Mouse (Mus musculus): ENCODE data around the gene Gm26602. TPM values are rescaled to one million over a fixed set of nuclear protein-coding genes. Genes with fewer than 3 reads are reported as not detected.
"Not testable (repeated sequence)": the region's sequence is repeated elsewhere in the genome, so short reads cannot be mapped to it uniquely, and the experiment has no call there.

Gene Gm26602
- total RNA-seq, 2 experiments from 2014 or later, result not detected

DNA sequence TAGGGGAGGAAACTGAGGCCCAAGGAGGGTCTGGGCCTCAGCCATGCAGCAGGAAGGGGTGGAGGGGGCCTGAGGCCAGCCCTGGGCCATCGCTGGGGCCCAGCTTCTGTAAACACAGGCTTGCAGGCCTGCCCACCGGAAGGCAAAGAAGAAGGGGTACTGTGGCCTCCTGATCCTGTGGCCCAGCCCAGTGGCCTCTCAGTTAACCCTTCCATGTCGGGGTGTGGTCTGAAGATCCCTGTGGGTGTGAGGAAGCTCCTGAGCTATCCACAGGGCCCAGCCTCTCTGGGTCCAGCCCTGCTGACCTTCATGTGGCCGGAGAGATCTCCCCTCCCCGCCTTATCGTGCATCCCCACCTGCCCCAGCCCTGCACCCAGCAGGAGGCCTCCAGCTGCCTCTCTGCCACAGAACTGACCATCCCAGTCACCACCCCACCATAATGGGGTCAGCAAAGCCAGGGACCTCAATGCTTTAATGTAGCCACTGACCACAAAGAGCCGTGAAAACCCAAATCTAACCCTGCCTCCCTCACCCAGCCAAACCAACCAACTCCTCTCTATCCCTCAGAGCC, 36.2 kb downstream of the Gm26602 start:
- intact Hi-C loops (cut with DNase I), result no loop called here
- no peak for DNase-seq

DNA sequence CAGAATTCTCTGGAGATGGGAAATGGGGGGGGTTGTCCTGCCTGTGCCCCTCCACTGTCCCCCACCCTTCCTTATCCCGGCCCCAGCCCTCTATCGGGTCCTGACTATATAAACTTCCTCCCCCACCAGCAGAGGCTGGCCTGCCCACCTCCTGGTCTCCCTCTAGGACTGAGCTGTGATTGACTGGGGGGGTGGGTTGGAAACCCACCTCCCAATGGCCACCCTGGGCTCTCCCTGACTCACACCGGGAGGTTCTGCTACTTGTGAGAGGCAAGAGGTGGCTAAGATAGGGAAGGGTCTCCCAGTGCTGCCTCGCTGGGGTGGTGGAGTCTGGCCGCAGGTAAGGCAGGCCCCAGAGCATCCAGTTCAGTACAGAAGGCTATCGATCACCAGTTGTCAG, 36.8 kb downstream of the Gm26602 start:
- DNase-seq, result no peak
- intact Hi-C loops (cut with DNase I), result no loop called here

DNA sequence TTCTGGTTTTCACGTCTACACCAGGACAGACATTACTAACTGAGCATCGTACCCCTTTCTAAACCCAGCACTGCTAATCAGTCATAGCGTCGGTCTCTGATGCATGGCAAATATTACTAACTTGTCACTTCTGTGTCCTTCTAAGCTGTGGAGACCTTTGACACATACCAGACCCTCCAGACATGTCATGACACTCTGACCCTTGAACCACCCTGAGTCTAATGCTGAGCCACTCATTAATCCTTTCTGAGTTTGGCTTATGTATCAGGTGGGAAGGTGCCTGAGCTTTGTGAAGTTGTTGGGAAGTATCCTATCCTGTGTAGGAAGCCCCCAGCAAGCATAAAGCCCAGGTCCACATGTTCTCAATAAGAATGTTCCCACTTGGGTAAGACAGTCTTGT, 39.2 kb downstream of the Gm26602 start:
- intact Hi-C loops (cut with DNase I), result no loop called here
- DNase-seq, result no peak

DNA sequence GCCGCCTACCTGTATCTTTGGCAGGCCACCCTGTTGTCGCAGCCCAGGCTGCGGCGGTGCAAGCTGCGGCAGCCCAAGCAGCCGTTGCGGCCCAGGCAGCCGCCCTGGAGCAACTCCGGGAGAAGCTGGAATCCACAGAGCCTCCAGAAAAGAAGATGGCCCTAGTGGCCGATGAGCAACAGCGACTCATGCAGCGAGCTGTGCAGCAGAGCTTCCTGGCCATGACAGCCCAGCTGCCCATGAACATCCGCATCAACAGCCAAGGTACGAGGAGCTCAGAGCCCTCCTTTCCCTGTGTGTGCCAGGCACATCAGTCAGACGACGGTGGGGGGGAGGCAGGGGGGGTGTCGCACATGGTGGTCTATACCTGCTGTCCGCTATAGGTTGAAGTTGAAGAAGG, 40.0 kb downstream of the Gm26602 start:
- no peak for DNase-seq
- intact Hi-C loops (cut with DNase I), result no loop called here

DNA sequence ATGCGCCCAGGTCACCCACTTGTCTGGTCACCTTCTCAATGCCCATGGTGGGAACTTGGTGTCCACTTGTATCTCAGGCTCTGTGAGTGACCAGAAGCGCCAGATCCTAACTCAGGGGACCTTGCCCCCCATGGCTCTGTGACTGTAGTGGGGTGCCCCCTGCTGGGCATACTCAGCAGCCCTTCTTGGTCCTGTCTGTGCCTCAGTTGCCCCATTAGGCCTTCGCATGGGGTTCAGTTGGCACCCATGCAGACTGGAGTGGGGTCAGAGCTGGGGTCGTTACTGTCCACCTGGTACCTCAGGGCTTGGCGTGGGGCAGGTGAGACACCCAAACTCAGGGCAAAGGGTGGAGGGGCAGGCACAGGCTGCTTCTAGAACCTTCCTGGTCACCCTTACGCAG, 43.3 kb downstream of the Gm26602 start:
- intact Hi-C loops (cut with DNase I), result no loop called here
- DNase-seq, result peak; percentile 44 to 52

DNA sequence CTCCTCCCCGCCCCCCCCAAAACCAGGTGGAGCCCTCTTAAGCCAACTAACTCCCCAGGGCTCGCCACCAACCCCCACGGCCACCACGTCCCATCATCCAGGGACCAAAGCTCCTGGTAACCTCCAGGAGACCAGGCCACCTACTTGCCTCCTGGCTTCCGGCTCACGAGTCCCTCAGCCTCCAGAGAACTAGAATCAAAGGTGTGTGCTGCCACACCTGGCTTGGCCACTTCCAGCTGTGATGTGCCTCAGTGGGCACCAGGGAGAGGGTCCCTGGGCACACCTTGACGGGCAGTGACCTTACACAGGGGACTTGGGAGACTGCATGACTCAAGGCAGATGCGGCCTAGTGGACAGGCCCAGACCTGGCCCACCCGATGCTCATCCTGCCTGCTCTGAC, 45.0 kb downstream of the Gm26602 start:
- DNase-seq, result no peak
- intact Hi-C loops (cut with DNase I), result loop anchor here (2.0 kb wide), 2 partner anchors 63 to 121 kb away; no protein-coding TSS in a partner anchor

DNA sequence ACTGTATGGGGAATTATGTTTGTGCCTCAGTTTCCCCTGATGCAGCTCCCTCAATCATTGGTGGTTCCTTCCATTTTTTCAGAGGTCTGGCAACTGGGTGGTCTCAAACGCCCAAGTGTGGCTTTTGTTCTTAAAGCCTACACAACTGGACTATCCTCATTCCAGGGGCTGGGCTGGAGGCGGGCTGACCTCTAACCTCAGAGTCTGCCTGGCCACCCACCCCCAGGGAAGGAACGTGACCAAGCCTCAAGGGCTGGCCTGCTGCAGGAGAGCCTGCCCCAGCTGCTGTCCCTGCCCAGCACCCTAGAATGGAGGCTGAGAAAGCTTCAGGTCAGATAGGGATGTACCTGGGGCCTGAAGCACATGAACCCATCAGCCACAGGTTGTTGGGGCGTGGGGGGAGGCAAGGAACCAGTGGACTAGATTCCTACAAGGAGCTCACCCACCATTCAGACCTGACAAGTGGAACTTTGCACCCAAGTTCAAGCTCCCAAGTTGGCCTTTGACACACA, 46.0 kb downstream of the Gm26602 start:
- intact Hi-C loops (cut with DNase I), result loop anchor here (2.0 kb wide), 2 partner anchors 64 to 122 kb away; no protein-coding TSS in a partner anchor

DNA sequence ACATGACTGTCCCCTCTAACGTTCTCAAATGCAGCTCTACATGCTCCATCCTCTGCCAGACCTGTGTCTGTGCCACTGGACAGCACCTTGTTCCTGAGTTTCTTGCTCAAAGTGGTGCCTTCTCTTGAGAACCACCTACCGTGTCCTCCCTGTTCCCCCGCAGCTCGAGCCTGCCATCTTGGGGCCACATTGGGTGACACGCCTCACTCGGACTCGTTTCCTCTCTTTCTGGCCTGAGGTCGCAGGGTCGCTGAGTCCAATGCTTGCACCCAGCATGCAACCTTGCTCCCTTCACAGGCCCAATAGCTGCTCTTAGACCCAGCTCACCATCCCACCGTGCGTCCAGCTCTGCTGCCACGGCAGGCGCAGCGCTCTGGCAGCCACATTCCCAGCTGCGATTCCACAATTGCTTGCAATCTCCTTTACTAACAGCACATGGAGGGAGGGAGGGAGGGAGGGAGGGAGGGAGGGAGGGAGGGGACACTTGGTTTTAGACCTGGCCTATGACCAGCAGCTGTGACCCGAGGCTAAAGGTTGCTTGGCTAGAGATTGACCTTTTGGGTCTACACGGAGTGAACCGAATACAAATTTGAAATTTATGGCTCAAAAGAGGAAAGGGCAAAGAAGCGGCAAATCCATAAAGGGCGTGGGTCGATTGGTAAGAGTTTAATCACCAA, 47.6 kb downstream of the Gm26602 start:
- peak; percentile 84 to 89 for DNase-seq
- intact Hi-C loops (cut with DNase I), result loop anchor here (1.0 kb wide), 1 partner anchor 33 kb away; no protein-coding TSS in a partner anchor

More for the DNA sequence above, 46.0 kb downstream of the Gm26602 start:
- DNase-seq, result no peak

DNA sequence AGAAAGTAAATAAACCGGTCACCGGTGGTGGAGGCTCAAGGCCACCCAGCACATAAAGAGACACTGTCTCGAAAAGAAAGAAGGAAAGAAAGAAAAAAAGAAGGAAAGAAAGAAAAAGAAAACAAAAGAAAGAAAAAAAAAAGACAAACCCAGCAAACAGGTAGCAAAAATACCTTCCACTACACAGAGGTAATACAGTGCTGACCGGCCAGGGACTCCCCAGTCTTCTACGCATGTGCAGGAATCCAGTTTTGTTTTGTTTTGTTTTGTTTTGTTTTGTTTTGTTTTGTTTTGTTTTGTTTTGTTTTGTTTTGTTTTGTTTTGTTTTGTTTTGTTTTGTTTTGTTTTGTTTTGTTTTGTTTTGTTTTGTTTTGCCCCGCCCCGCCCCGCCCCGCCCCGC, 48.8 kb downstream of the Gm26602 start:
- DNase-seq, result peak in 1 of 2 experiments; percentile 51
- intact Hi-C loops (cut with DNase I), result not testable (repeated sequence)

DNA sequence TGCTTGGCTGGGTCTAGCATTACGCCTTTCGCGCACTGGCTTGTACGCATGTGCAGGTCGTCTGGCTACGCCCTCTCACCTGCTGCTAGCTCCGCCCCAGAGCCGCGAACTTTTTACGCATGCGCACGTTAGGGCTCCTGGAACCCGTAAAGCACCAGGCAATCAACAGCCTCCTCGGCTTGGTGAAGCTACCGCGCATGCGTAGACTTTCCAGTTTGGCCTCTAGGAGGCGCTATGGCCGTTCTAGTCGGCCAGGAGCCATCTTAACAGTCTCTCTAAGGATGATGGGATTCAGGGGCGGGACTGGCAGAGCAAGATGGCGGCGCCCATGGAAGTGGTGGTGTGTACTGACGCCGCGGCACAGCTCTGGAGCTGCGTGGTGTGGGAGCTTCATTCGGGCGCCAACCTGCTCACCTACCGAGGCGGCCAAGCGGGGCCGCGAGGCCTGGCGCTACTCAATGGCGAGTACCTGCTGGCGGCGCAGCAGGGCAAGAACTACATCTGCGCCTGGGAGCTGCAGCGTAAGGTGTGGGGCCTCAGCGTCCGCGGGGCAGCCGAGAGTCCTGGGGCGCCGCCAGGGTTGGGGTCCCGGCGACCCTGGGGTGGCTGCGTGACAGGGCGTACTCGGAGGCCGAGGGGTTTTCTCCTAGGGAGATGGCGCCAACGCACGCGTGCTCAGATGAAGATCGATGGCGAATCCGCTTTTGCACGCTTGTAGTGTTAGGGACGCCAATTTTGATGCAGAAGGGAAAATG, 49.4 kb downstream of the Gm26602 start, which contains the start of gene Wdr18:
TSS of gene Wdr18 (plus strand) at position 306 of the 755 bp plus-strand sequence.
- intact Hi-C loops (cut with DNase I), result loop anchor here (10.0 kb wide), 2 partner anchors 175 to 285 kb away; partner anchors contain the start of genes Atp5d and Ndufs7
- DNase-seq, result peak; percentile 99

Small RNA genes lying within 50 kb of the gene (microRNA-seq; reads per million reads assigned to microRNA genes)
- 0 reads per million in 2 experiments for gene Mir6910

Other genes starting within 250 kb of the Gm26602 start
- gene Madcam1, start 246.3 kb upstream of the Gm26602 start, total RNA-seq (2021), result under 1 TPM in 1 of 2 experiments, not detected in 1; 0.37 TPM
- gene Tpgs1, start 241.5 kb upstream of the Gm26602 start, total RNA-seq (2021), result 10 to 100 TPM; 21.7 to 23.0 TPM
- 100 to 1,000 TPM; 158 to 159 TPM for gene Cdc34, start 228.7 kb upstream of the Gm26602 start, total RNA-seq (2021)
- 1 to 10 TPM; 4.5 to 5.4 TPM for gene Gzmm, start 221.8 kb upstream of the Gm26602 start, total RNA-seq (2021)
- gene Bsg, start 206.4 kb upstream of the Gm26602 start, total RNA-seq (2021), result 1,000 to 10,000 TPM; 1,285 to 1,330 TPM
- gene Hcn2, start 194.2 kb upstream of the Gm26602 start, total RNA-seq (2021), result 10 to 100 TPM; 35.7 to 38.7 TPM
- 10 to 100 TPM; 45.3 to 46.8 TPM for gene Polrmt, start 164.3 kb upstream of the Gm26602 start, total RNA-seq (2021)
- gene Fgf22, start 155.8 kb upstream of the Gm26602 start, total RNA-seq (2021), result not detected
- gene Rnf126, start 143.9 kb upstream of the Gm26602 start, total RNA-seq (2021), result 10 to 100 TPM; 25.9 to 26.7 TPM
- gene Fstl3, start 133.6 kb upstream of the Gm26602 start, total RNA-seq (2021), result 1 to 10 TPM; 2.8 to 3.4 TPM
- gene Prss57, start 119.9 kb upstream of the Gm26602 start, total RNA-seq (2021), result under 1 TPM in 1 of 2 experiments, not detected in 1; 0.51 TPM
- 10 to 100 TPM; 71.8 to 86.5 TPM for gene Palm, start 117.3 kb upstream of the Gm26602 start, total RNA-seq (2021)
- gene Misp, start 89.9 kb upstream of the Gm26602 start, total RNA-seq (2021), result under 1 TPM; 0.26 to 0.54 TPM
- 10 to 100 TPM; 82.2 TPM for gene Ptbp1, start 56.4 kb upstream of the Gm26602 start, total RNA-seq (2021)
- under 1 TPM in 1 of 2 experiments, not detected in 1; 0.29 TPM for gene Prtn3, start 36.4 kb upstream of the Gm26602 start, total RNA-seq (2021)
- under 1 TPM; 0.20 to 0.29 TPM for gene Plppr3, start 36.2 kb upstream of the Gm26602 start, total RNA-seq (2021)
- not detected for gene Elane, start 24.6 kb upstream of the Gm26602 start, total RNA-seq (2021)
- gene Cfd, start 20.0 kb upstream of the Gm26602 start, total RNA-seq (2021), result 10 to 100 TPM; 14.2 to 77.3 TPM
- 10 to 100 TPM; 48.3 to 51.5 TPM for gene Med16, start 1.9 kb upstream of the Gm26602 start, total RNA-seq (2021)
- under 1 TPM; 0.41 to 0.43 TPM for gene Kiss1r, start 6.1 kb downstream of the Gm26602 start, total RNA-seq (2021)
- gene R3hdm4, start 10.4 kb downstream of the Gm26602 start, total RNA-seq (2021), result 10 to 100 TPM; 81.8 to 93.4 TPM
- gene Arid3a, start 16.2 kb downstream of the Gm26602 start, total RNA-seq (2021), result 1 to 10 TPM; 2.2 to 2.6 TPM
- gene Wdr18, start 49.3 kb downstream of the Gm26602 start, total RNA-seq (2021), result 10 to 100 TPM; 21.7 to 24.0 TPM
- gene Grin3b, start 59.9 kb downstream of the Gm26602 start, total RNA-seq (2021), result under 1 TPM; 0.10 to 0.19 TPM
- 100 to 1,000 TPM; 124 to 125 TPM for gene Tmem259, start 73.5 kb downstream of the Gm26602 start, total RNA-seq (2021)
- gene Cnn2, start 77.7 kb downstream of the Gm26602 start, total RNA-seq (2021), result 10 to 100 TPM; 36.2 to 45.9 TPM
- gene Abca7, start 85.6 kb downstream of the Gm26602 start, total RNA-seq (2021), result 1 to 10 TPM; 7.0 to 8.5 TPM
- 10 to 100 TPM in 1 of 2 experiments, 1 to 10 TPM in 1; 4.9 to 11.3 TPM for gene Arhgap45, start 105.8 kb downstream of the Gm26602 start, total RNA-seq (2021)
- gene Polr2e, start 128.9 kb downstream of the Gm26602 start, total RNA-seq (2021), result 10 to 100 TPM; 68.6 to 73.5 TPM
- 100 to 1,000 TPM; 636 to 681 TPM for gene Gpx4, start 136.3 kb downstream of the Gm26602 start, total RNA-seq (2021)
- 10 to 100 TPM; 13.5 to 14.0 TPM for gene Sbno2, start 194.7 kb downstream of the Gm26602 start, total RNA-seq (2021)
- gene Stk11, start 204.9 kb downstream of the Gm26602 start, total RNA-seq (2021), result 100 to 1,000 TPM; 105 to 118 TPM
- gene Atp5d, start 227.8 kb downstream of the Gm26602 start, total RNA-seq (2021), result 1,000 to 10,000 TPM; 1,168 to 1,183 TPM
- 1 to 10 TPM; 3.0 to 3.3 TPM for gene Cbarp, start 230.0 kb downstream of the Gm26602 start, total RNA-seq (2021)
- 100 to 1,000 TPM; 158 to 178 TPM for gene Midn, start 237.4 kb downstream of the Gm26602 start, total RNA-seq (2021)